Mouse (Mus musculus) heart, embryonic 11.5 days (tissue): ENCODE data around the gene Zfp354b. TPM values are rescaled to one million over a fixed set of nuclear protein-coding genes. Genes with fewer than 3 reads are reported as not detected.

Experiments
- ATAC-seq: fragments of 200-750 bp; cut with Nextera tagmentation; replicated peaks from 2 replicates; pipeline ENCODE4 v1.8.0; 2017; ENCODE audit warnings: moderate library complexity; ENCODE audit not compliant: insufficient number of reproducible peaks, low FRiP score, low TSS enrichment
- H3K27ac ChIP-seq: fragments of 300-500 bp; sonication (generic); 2 replicates; pipeline ENCODE4 v1.5.1; 2014; ENCODE audit warnings: mild to moderate bottlenecking, low read depth, low read length
- H3K27me3 ChIP-seq: fragments of 300-500 bp; sonication (generic); 2 replicates; pipeline ENCODE4 v1.6.1; 2014; ENCODE audit warnings: mild to moderate bottlenecking, low read length, mixed read lengths; ENCODE audit not compliant: control insufficient read depth, insufficient read depth
- H3K36me3 ChIP-seq: fragments of 300-500 bp; sonication (generic); 2 replicates; pipeline ENCODE4 v1.6.1; 2014; ENCODE audit warnings: mild to moderate bottlenecking, low read length, moderate library complexity, mixed read lengths; ENCODE audit not compliant: control insufficient read depth, insufficient read depth
- H3K4me1 ChIP-seq: fragments of 300-500 bp; sonication (generic); 2 replicates; pipeline ENCODE4 v1.6.1; 2014; ENCODE audit warnings: low read length; ENCODE audit not compliant: control insufficient read depth, insufficient read depth
- H3K4me2 ChIP-seq: fragments of 300-500 bp; sonication (generic); 2 replicates; pipeline ENCODE4 v1.6.1; 2014; ENCODE audit warnings: mild to moderate bottlenecking, moderate library complexity
- H3K4me3 ChIP-seq: fragments of 300-500 bp; sonication (generic); 2 replicates; pipeline ENCODE4 v1.5.1; 2014; ENCODE audit warnings: low read depth, low read length
- H3K9ac ChIP-seq: fragments of 300-500 bp; sonication (generic); 2 replicates; pipeline ENCODE4 v1.6.1; 2014; ENCODE audit warnings: mild to moderate bottlenecking, low read depth, low read length, moderate library complexity
- H3K9me3 ChIP-seq: fragments of 300-500 bp; sonication (generic); replicated peaks from 2 replicates; pipeline ENCODE4 v1.6.1; 2016; ENCODE audit warnings: low read length; ENCODE audit not compliant: control insufficient read depth
- WGBS: fragments of 180-500 bp; shearing (Covaris S2); extraction: QIAGEN DNeasy Blood & Tissue Kit; methylation state at CpG from one replicate; pipeline ENCODE4 v1.1.7; 2014; ENCODE audit not compliant: insufficient replicate concordance; 5-methylcytosine and 5-hydroxymethylcytosine counted together
- polyA plus RNA-seq: library from polyadenylated mRNA; unstranded; fragments of >200 nt; fragmentation: Nextera tagmentation; extraction: Ambion mirVana; gene quantifications from 2 replicates; pipeline ENCODE4 v1.2.1, GENCODE M21; 2014

Zfp354b gene
- polyA plus RNA-seq, 1 experiment from 2014 or later, result 0.82 TPM

- WGBS, result 28% methylated on average over 14 of the region's 14 CpGs
- Histone ChIP-seq H3K9me3 (no peaks in the 10 kb centered on the region), H3K4me3 (no peak overlapping the region), H3K27me3 (0 out of 2 replicates have a peak, but pooled peaks cover 7% of the 10 kb centered on the region), H3K27ac (no peak overlapping the region), H3K36me3 (no peaks in the 10 kb centered on the region), H3K9ac (no peak overlapping the region), H3K4me2 (no peak overlapping the region), H3K4me1 (no peaks in the 10 kb centered on the region)
- ATAC-seq, result no peak
Observed at GRCm38 (mm10) chr11:50939621-50940366, 8.4 kb upstream of the Zfp354b start.

- Histone ChIP-seq H3K27ac (no peak overlapping the region), H3K27me3 (0 out of 2 replicates have a peak, but pooled peaks cover 7% of the 10 kb centered on the region), H3K4me3 (no peak overlapping the region), H3K9me3 (no peaks in the 10 kb centered on the region), H3K9ac (no peak overlapping the region), H3K4me2 (no peak overlapping the region), H3K4me1 (no peaks in the 10 kb centered on the region), H3K36me3 (no peaks in the 10 kb centered on the region)
- no peak for ATAC-seq
- WGBS, result 75% methylated on average over 8 of the region's 8 CpGs
Observed at GRCm38 (mm10) chr11:50938435-50938834, 7.0 kb upstream of the Zfp354b start.

- no peak for ATAC-seq
- no peak overlapping the region for H3K9ac ChIP-seq
- 0 out of 2 replicates have a peak, but pooled peaks cover 2% of the 10 kb centered on the region for H3K27me3 ChIP-seq
- no peaks in the 10 kb centered on the region for H3K36me3 ChIP-seq
- H3K4me3 ChIP-seq, result no peak overlapping the region
- no peaks in the 10 kb centered on the region for H3K9me3 ChIP-seq
- H3K4me1 ChIP-seq, result no peaks in the 10 kb centered on the region
- WGBS, result 70% methylated on average over 1 of the region's 1 CpGs
- H3K4me2 ChIP-seq, result peak overlapping the region; percentile 94
- no peak overlapping the region for H3K27ac ChIP-seq
Observed at GRCm38 (mm10) chr11:50932040-50932439, 607 bp upstream of the Zfp354b start.

GRCm38 (mm10) chr11:50931021-50931420, 412 bp downstream of the Zfp354b start:
- ATAC-seq, result 0 out of 2 replicates have a peak, but pooled peaks have one; percentile 46
- WGBS, result 1% methylated on average over 16 of the region's 16 CpGs
- Histone ChIP-seq H3K9me3 (no peaks in the 10 kb centered on the region), H3K9ac (peak overlapping the region; percentile 79), H3K4me1 (no peaks in the 10 kb centered on the region), H3K27ac (no peak overlapping the region), H3K27me3 (0 out of 2 replicates have a peak, but pooled peaks cover 2% of the 10 kb centered on the region), H3K4me2 (peak overlapping the region; percentile 94), H3K36me3 (no peaks in the 10 kb centered on the region), H3K4me3 (peak overlapping the region; percentile 72)

- no peak for ATAC-seq
- WGBS, result 12% methylated on average over 14 of the region's 14 CpGs
- peak overlapping the region; percentile 79 for H3K9ac ChIP-seq
Observed at GRCm38 (mm10) chr11:50930469-50931014, 891 bp downstream of the Zfp354b start.

GRCm38 (mm10) chr11:50915671-50916320, 15.6 kb downstream of the Zfp354b start, which contains the start of gene Zfp2:
Zfp2 (minus strand) TSS chr11:50916165.
- Histone ChIP-seq H3K4me3 (peak within 1 kb of the TSS; percentile 83), H3K27ac (no peak within 1 kb of the TSS), H3K9me3 (no peaks in the 10 kb centered on the region), H3K4me1 (no peaks in the 10 kb centered on the region), H3K36me3 (peaks cover 11% of the 10 kb centered on the region), H3K27me3 (no peaks in the 10 kb centered on the region), H3K9ac (peak within 1 kb of the TSS; percentile 90), H3K4me2 (peak within 1 kb of the TSS; percentile 66)
- under 1% methylated on average over 47 of the region's 47 CpGs for WGBS
- peak; percentile 94 for ATAC-seq

More at GRCm38 (mm10) chr11:50930469-50931014, 891 bp downstream of the Zfp354b start:
- Histone ChIP-seq H3K4me1 (no peaks in the 10 kb centered on the region), H3K4me2 (peak overlapping the region; percentile 94), H3K36me3 (no peaks in the 10 kb centered on the region), H3K27me3 (0 out of 2 replicates have a peak, but pooled peaks cover 2% of the 10 kb centered on the region), H3K4me3 (peak overlapping the region; percentile 72), H3K27ac (no peak overlapping the region), H3K9me3 (no peaks in the 10 kb centered on the region)

GRCm38 (mm10) chr11:50914461-50914860, 17.0 kb downstream of the Zfp354b start:
- Histone ChIP-seq H3K36me3 (peaks cover 19% of the 10 kb centered on the region), H3K4me2 (no peak overlapping the region), H3K4me3 (no peak overlapping the region), H3K27me3 (no peaks in the 10 kb centered on the region), H3K27ac (no peak overlapping the region), H3K4me1 (no peaks in the 10 kb centered on the region), H3K9ac (no peak overlapping the region), H3K9me3 (no peaks in the 10 kb centered on the region)
- ATAC-seq, result no peak
- WGBS, result 81% methylated on average over 3 of the region's 3 CpGs

- Histone ChIP-seq H3K4me2 (no peak overlapping the region), H3K27me3 (no peaks in the 10 kb centered on the region), H3K4me3 (no peak overlapping the region), H3K9me3 (no peaks in the 10 kb centered on the region), H3K4me1 (no peaks in the 10 kb centered on the region), H3K9ac (no peak overlapping the region), H3K36me3 (peaks cover 24% of the 10 kb centered on the region), H3K27ac (no peak overlapping the region)
- WGBS, result 75% methylated on average over 1 of the region's 1 CpGs
- no peak for ATAC-seq
Observed at GRCm38 (mm10) chr11:50913301-50913700, 18.1 kb downstream of the Zfp354b start.
